Mouse (Mus musculus) inflammation-experienced regulatory T-cells, adult 6 months (primary cell): ENCODE results near the gene Atad2b. TPM values are rescaled to one million over a fixed set of nuclear protein-coding genes. Genes with fewer than 3 reads are reported as not detected.
"Not testable (repeated sequence)": the region's sequence is repeated elsewhere in the genome, so short reads cannot be mapped to it uniquely, and the experiment has no call there.

ENCODE experiments used
- ATAC-seq: one replicate; pipeline ENCODE4 v1.8.0; 2017
- polyA plus RNA-seq, 3 experiments: library from polyadenylated mRNA; unstranded; fragments of 100-300 nt; shearing (Covaris generic); gene quantifications; one replicate each; pipeline ENCODE4 v1.2.1; 2017

Gene Atad2b
- polyA plus RNA-seq: 10 to 100 TPM; 10.8 to 18.6 (median 13.7) TPM

GRCm38 (mm10) chr12:4916994-4917804, at the start of gene Atad2b:
Atad2b (plus strand) TSS chr12:4917353.
- ATAC-seq: peak; percentile 86

- ATAC-seq: no peak
Observed at GRCm38 (mm10) chr12:4868924-4869323, 48.2 kb upstream of the Atad2b start.

- no peak for ATAC-seq
Observed at GRCm38 (mm10) chr12:4871260-4871659, 45.9 kb upstream of the Atad2b start.

- ATAC-seq: no peak
Observed at GRCm38 (mm10) chr12:4872273-4872672, 44.9 kb upstream of the Atad2b start.

DNA sequence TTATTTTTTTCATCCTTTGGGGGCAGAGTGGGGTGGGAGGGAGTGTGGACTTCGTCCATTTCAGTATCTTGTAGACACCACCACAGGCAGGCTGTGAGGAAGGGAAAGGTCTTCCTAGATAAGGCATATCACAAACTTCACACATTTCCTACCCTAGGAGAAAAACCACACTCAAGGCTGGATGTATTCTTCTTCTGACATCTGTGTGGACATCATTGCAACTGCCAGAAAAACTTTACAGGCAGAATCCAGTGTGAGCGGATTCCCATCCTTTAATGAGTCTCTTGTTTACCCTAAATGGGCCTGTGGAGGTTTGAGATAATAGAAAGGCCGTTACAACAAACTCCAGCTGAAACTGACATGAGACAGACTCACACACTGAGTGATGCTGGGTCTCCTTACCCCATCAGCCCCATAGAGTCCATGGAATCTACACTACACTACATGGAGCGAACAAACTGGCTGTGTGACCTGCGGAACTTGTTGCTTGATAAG, 44.1 kb upstream of the Atad2b start:
- no peak for ATAC-seq

DNA sequence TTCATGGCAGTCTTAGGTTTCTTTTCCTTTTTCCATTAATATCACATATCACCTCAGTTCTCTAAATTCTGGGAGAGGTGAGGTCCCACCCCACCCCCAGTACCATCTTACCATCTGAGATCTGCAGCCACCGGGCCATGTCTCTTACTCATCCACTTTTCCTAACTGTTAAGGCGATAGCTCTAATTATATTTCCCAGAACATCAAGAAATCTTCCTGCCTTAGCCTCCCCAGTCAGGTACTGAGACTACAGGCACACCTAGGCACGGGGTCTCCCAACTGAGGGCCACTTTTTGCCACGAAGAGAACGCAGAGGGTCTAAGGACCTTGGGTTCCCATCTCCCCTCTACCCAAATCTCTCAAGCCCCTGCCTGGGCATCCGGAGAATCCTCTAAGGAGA, 43.6 kb upstream of the Atad2b start:
- ATAC-seq: no peak

- ATAC-seq: peak; percentile 93
Observed at GRCm38 (mm10) chr12:4874161-4874927, 42.8 kb upstream of the Atad2b start, which contains the start of gene Mfsd2b. Mfsd2b (minus strand) TSS chr12:4874359.

DNA sequence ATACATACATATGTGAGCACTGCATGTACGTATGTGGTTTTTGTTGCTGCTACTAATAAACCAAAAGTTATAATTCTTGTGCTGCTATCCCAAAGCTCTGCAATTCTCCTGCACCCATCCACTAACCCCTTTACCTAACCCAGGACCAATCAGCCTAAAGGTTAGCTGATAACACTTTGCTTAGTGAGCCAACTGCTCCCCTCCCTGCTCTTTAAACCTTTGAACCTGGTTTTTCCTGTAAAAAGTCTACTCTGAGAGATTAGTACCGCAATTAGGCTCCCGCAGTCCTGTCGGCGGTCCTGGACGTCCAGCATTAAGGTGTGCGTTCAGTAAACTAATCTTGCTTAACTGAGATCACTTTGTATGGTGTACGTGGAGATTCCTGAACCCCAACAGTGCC, 41.5 kb upstream of the Atad2b start:
- no peak for ATAC-seq

- ATAC-seq: no peak
Observed at GRCm38 (mm10) chr12:4878296-4878783, 38.8 kb upstream of the Atad2b start.

DNA sequence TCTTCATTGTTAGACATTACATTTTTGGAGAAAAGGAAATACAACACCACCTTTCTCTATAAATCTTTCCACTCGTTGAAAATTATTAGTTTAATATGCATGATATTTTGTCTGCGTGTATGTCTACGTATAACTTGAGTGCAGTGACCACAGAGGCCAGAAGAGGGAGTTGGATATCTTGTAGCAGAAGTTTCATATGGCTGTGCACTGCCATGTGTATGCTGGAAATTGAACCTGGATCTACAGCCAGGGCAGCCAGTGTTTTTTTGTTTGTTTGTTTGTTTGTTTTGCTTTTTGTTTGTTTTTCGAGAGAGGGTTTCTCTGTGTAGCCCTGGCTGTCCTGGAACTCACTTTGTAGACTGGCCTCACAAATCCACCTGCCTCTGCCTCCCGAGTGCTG, 38.1 kb upstream of the Atad2b start:
- ATAC-seq: no peak

DNA sequence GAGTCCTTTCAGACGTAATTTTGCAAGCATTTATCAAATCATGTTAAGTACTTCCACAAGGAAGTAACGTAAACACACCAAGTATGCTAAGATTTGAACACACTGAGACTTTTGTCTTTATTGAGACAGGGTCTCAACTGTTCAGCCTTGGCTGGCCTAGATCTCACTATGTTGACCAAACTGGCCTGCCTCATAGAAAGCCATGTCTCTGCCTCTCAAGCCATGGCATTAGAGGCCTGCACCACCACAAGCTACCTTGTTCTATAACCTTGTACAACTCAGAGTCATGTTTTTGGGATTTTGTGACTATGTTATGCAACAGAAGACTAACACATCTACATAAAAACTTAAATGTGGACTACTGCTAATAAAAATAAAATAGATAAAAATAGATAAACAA, 35.1 kb upstream of the Atad2b start:
- ATAC-seq: no peak

- ATAC-seq: no peak
Observed at GRCm38 (mm10) chr12:4885062-4885461, 32.1 kb upstream of the Atad2b start.

GRCm38 (mm10) chr12:4886581-4886980, 30.6 kb upstream of the Atad2b start:
- not testable (repeated sequence) for ATAC-seq

DNA sequence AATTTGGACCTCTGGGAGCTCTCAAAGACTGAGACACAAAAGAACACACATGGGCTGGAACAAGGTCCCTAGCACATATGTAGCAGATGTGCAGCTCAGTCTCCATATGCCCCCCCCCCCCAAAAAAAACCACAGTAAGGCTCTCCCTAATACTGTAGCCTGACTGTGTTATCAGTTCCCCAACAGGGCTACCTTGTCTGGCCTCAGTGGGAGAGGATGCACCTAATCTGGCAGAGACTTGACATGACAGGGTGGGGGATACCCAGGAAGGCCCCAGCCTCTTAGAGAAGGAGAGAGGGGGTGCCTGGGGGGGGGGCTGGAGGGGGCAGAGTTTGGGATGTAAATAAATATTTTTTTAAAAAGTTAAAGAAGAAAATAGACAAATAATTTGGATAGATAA, 28.4 kb upstream of the Atad2b start:
- ATAC-seq: no peak

- no peak for ATAC-seq
Observed at GRCm38 (mm10) chr12:4889251-4889650, 27.9 kb upstream of the Atad2b start.

DNA sequence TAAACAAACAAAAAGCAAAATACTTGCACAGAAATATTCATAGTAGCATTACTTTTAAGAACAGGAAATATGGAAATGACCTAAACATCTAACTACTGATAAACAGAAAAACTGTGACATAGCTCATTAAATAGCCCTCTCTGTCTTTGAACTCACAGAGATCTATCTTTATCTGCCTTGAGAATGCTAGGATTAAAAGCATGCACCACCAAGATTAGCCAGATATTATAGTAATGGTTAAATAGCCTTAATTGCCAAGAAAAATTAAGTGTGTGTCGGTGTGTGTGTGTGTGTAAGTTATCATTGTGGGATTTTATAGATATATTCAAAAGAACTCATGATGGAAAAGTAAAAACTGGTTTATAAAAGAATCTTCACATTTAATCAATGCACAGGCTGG, 27.3 kb upstream of the Atad2b start:
- ATAC-seq: no peak

- no peak for ATAC-seq
Observed at GRCm38 (mm10) chr12:4898024-4898423, 19.1 kb upstream of the Atad2b start.

GRCm38 (mm10) chr12:4905946-4906345, 11.2 kb upstream of the Atad2b start:
- no peak for ATAC-seq

DNA sequence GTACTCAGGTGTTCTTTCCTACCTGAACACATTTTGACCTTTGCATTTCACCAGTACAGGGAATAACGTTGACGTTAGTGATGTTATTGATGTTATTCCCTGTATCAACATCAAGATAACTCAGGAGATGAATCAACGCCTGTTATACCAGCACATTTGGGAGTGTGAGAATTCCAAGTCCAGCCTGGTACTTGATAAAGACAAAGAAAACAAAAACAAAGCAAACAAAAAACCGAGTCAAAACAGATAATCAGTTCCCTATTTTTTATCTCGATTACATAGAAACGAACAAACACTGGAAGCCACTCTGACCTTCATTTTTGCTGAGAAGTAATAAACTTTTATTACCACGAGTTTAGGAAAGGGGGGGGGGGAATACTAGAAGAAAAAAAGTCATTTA, 10.7 kb upstream of the Atad2b start:
- ATAC-seq: no peak

GRCm38 (mm10) chr12:4906951-4907906, 9.9 kb upstream of the Atad2b start, which contains the start of gene Ubxn2a:
Ubxn2a (minus strand) TSS chr12:4907705.
- ATAC-seq: peak; percentile 90

DNA sequence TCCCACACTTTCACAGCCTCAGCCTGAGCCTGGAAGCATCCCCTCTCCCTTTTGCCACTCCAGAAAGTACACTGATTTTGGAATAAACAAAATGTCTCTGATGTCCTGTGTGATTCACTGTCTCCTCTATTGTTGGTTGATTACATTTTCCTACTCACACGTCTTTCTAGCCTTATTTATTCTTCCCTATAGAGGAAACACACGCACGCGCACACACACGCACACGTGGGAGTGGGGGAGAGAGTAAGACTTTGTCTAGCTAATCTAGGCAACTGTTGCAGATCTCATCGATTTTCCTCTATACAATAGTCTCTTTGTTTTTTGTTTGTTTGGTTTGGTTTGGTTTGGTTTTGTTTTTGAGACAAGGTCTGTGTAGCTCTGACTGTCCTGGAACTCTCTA, 8.8 kb upstream of the Atad2b start:
- no peak for ATAC-seq

DNA sequence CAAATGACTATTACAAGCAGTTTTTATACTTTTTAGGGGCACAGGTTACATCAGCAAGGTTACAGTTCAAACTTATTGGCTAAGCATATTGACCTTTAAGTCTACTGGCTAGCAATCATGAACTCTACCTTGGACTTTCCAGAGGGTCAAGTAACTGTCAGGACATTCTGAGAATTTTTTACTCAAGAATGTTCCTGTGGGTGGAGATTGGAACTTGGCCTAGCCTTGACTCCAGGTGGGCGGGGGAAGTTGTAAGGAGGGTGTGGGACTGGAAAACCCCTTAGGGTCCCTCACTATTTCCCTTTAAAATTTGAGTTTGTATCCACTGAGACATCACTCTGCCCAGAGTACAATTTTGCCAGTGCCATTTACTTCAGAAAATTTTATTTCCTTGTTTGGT, 6.7 kb upstream of the Atad2b start:
- not testable (repeated sequence) for ATAC-seq
